Mouse (Mus musculus) liver, embryonic 11.5 days (tissue): ENCODE measurements around the gene Mcpt8. TPM values are rescaled to one million over a fixed set of nuclear protein-coding genes. Genes with fewer than 3 reads are reported as not detected.
"Not testable (repeated sequence)": the region's sequence is repeated elsewhere in the genome, so short reads cannot be mapped to it uniquely, and the experiment has no call there.

Experiments
- ATAC-seq: fragments of 200-750 bp; cut with Nextera tagmentation; replicated peaks from 2 replicates; pipeline ENCODE4 v1.8.0; 2017; ENCODE audit warnings: moderate number of reproducible peaks, mild to moderate bottlenecking, moderate TSS enrichment, moderate library complexity; ENCODE audit not compliant: low FRiP score
- DNase-seq: peaks from one replicate; pipeline ENCODE4 v3.0.0-alpha.2; 2017; ENCODE audit warnings: low spot score
- H3K27ac ChIP-seq: fragments of 300-500 bp; sonication (generic); 2 replicates; pipeline ENCODE4 v1.5.1; 2014; ENCODE audit warnings: mild to moderate bottlenecking, low read depth, low read length, control low read depth
- H3K27me3 ChIP-seq: fragments of 300-500 bp; sonication (generic); replicated peaks from 2 replicates; pipeline ENCODE4 v1.6.1; 2014; ENCODE audit warnings: low read length, mixed read lengths; ENCODE audit not compliant: control insufficient read depth, insufficient read depth
- H3K36me3 ChIP-seq: fragments of 300-500 bp; sonication (generic); 2 replicates; pipeline ENCODE4 v1.6.1; 2014; ENCODE audit warnings: mild to moderate bottlenecking, low read length, moderate library complexity, mixed read lengths; ENCODE audit not compliant: control insufficient read depth, insufficient read depth
- H3K4me1 ChIP-seq: fragments of 300-500 bp; sonication (generic); replicated peaks from 2 replicates; pipeline ENCODE4 v1.6.1; 2014; ENCODE audit warnings: low read length, mixed read lengths; ENCODE audit not compliant: control insufficient read depth, insufficient read depth
- H3K4me2 ChIP-seq: fragments of 300-500 bp; sonication (generic); 2 replicates; pipeline ENCODE4 v1.6.1; 2014; ENCODE audit warnings: mild to moderate bottlenecking, control low read depth, moderate library complexity
- H3K4me3 ChIP-seq: fragments of 300-500 bp; sonication (generic); 2 replicates; pipeline ENCODE4 v1.5.1; 2014; ENCODE audit warnings: low read depth, low read length, control low read depth
- H3K9ac ChIP-seq: fragments of 300-500 bp; sonication (generic); 2 replicates; pipeline ENCODE4 v1.6.1; 2014; ENCODE audit warnings: low read depth, low read length, control low read depth
- H3K9me3 ChIP-seq: fragments of 300-500 bp; sonication (generic); 2 replicates; pipeline ENCODE4 v1.6.1; 2016; ENCODE audit warnings: low read length, inconsistent platforms, mixed read lengths; ENCODE audit not compliant: control insufficient read depth
- WGBS: fragments of 180-500 bp; shearing (Covaris S2); extraction: QIAGEN DNeasy Blood & Tissue Kit; methylation state at CpG from one replicate; pipeline ENCODE4 v1.1.7; 2014; 5-methylcytosine and 5-hydroxymethylcytosine counted together
- microRNA-seq: library from miRNA; unstranded; fragments of <30 nt; microRNA quantifications from one replicate; pipeline ENCODE4, GENCODE M21; 2017; ENCODE audit warnings: borderline number of aligned reads
- polyA plus RNA-seq: library from polyadenylated mRNA; unstranded; fragments of >200 nt; fragmentation: Nextera tagmentation; extraction: Ambion mirVana; gene quantifications from 2 replicates; pipeline ENCODE4 v1.2.1, GENCODE M21; 2014

Gene Mcpt8
- polyA plus RNA-seq, 1 experiment from 2014 or later, result not detected

- ATAC-seq, result no peak
- H3K4me2 ChIP-seq, result no peak overlapping the region
- no peak overlapping the region for H3K27ac ChIP-seq
- no peaks in the 10 kb centered on the region for H3K36me3 ChIP-seq
- no peaks in the 10 kb centered on the region for H3K27me3 ChIP-seq
- no peak overlapping the region for H3K9ac ChIP-seq
- 51% methylated on average over 4 of the region's 4 CpGs for WGBS
- H3K4me1 ChIP-seq, result no peaks in the 10 kb centered on the region
- no peaks in the 10 kb centered on the region for H3K9me3 ChIP-seq
- DNase-seq, result no peak
- no peak overlapping the region for H3K4me3 ChIP-seq
Measured at GRCm38 (mm10) chr14:56057722-56058121, 27.4 kb downstream of the Mcpt8 start.

GRCm38 (mm10) chr14:56055408-56055807 is 29.7 kb downstream of the Mcpt8 start:
- no peak for ATAC-seq
- WGBS, result 60% methylated on average over 3 of the region's 3 CpGs

GRCm38 (mm10) chr14:56041792-56042191 is 43.3 kb downstream of the Mcpt8 start, which contains the start of gene Mcpt2:
TSS of gene Mcpt2 (plus strand) at chr14:56042041.
- DNase-seq, H3K9me3 ChIP-seq, H3K27ac ChIP-seq, H3K27me3 ChIP-seq, H3K4me1 ChIP-seq, ATAC-seq, H3K4me3 ChIP-seq, H3K36me3 ChIP-seq, H3K4me2 ChIP-seq, H3K9ac ChIP-seq: not testable (repeated sequence)
- 29% methylated on average over 1 of the region's 1 CpGs for WGBS

More at GRCm38 (mm10) chr14:56055408-56055807, 29.7 kb downstream of the Mcpt8 start:
- H3K9me3 ChIP-seq, result no peaks in the 10 kb centered on the region
- H3K4me1 ChIP-seq, result no peaks in the 10 kb centered on the region
- no peak overlapping the region for H3K4me2 ChIP-seq
- no peak overlapping the region for H3K9ac ChIP-seq
- H3K27ac ChIP-seq, result no peak overlapping the region
- H3K27me3 ChIP-seq, result no peaks in the 10 kb centered on the region
- no peak for DNase-seq
- no peak overlapping the region for H3K4me3 ChIP-seq
- H3K36me3 ChIP-seq, result no peaks in the 10 kb centered on the region

- ATAC-seq, result no peak
- WGBS, result 75% methylated on average over 2 of the region's 2 CpGs
- Histone ChIP-seq H3K4me3 (no peak overlapping the region), H3K4me2 (no peak overlapping the region), H3K9me3 (no peaks in the 10 kb centered on the region), H3K9ac (no peak overlapping the region), H3K27me3 (no peaks in the 10 kb centered on the region), H3K36me3 (no peaks in the 10 kb centered on the region), H3K27ac (no peak overlapping the region), H3K4me1 (no peaks in the 10 kb centered on the region)
- no peak for DNase-seq
Measured at GRCm38 (mm10) chr14:56034433-56034832, 50.6 kb downstream of the Mcpt8 start.

Small RNA genes within 50 kb of the gene (microRNA-seq; reads per million reads assigned to microRNA genes)
- gene Mir6949, result not detected

Other genes with a start within 250 kb of the Mcpt8 start
- 12.0 and 12.2 TPM in 2 replicates for gene Nynrin, start 231.3 kb downstream of the Mcpt8 start, polyA plus RNA-seq
- 0.47 and 0.60 TPM in 2 replicates for gene Cbln3, start 200.9 kb downstream of the Mcpt8 start, polyA plus RNA-seq
- gene Khnyn, start 200.3 kb downstream of the Mcpt8 start, polyA plus RNA-seq, result 12.6 and 14.6 TPM in 2 replicates
- 24.3 and 30.5 TPM in 2 replicates for gene Sdr39u1, start 185.0 kb downstream of the Mcpt8 start, polyA plus RNA-seq
- not detected in 2 replicates for gene Cma1, start 140.6 kb downstream of the Mcpt8 start, polyA plus RNA-seq
- gene Cma2, start 134.3 kb downstream of the Mcpt8 start, polyA plus RNA-seq, result not detected in 2 replicates
- not detected in 2 replicates for gene Mcpt1, start 67.3 kb downstream of the Mcpt8 start, polyA plus RNA-seq
- gene Mcpt9, start 54.8 kb downstream of the Mcpt8 start, polyA plus RNA-seq, result not detected in 2 replicates
- not detected in 2 replicates for gene Mcpt2, start 43.2 kb downstream of the Mcpt8 start, polyA plus RNA-seq
- not detected in 2 replicates for gene Mcpt4, start 23.0 kb downstream of the Mcpt8 start, polyA plus RNA-seq
- 0.36 and 1.3 TPM in 2 replicates for gene Ctsg, start 17.3 kb upstream of the Mcpt8 start, polyA plus RNA-seq
- not detected in 2 replicates for gene Gzme, start 35.4 kb upstream of the Mcpt8 start, polyA plus RNA-seq
- not detected in 2 replicates for gene Gzmd, start 47.3 kb upstream of the Mcpt8 start, polyA plus RNA-seq
- not detected in 2 replicates for gene Gzmg, start 74.3 kb upstream of the Mcpt8 start, polyA plus RNA-seq
- not detected in 2 replicates for gene Gzmn, start 89.3 kb upstream of the Mcpt8 start, polyA plus RNA-seq
- not detected in 2 replicates for gene Gzmf, start 126.1 kb upstream of the Mcpt8 start, polyA plus RNA-seq
- gene Gzmc, start 149.4 kb upstream of the Mcpt8 start, polyA plus RNA-seq, result not detected in 2 replicates
- 0.15 and 0.17 TPM in 2 replicates for gene Gzmb, start 177.0 kb upstream of the Mcpt8 start, polyA plus RNA-seq